Mouse (Mus musculus) heart, embryonic 11.5 days (tissue): Measurements from ENCODE around the gene Tcf7l2. TPM values are rescaled to one million over a fixed set of nuclear protein-coding genes. Genes with fewer than 3 reads are reported as not detected.

ENCODE experiments used
- ATAC-seq: fragments of 200-750 bp; cut with Nextera tagmentation; replicated peaks from 2 replicates; pipeline ENCODE4 v1.8.0; 2017; ENCODE audit warnings: moderate library complexity; ENCODE audit not compliant: insufficient number of reproducible peaks, low FRiP score, low TSS enrichment
- H3K27ac ChIP-seq: fragments of 300-500 bp; sonication (generic); 2 replicates; pipeline ENCODE4 v1.5.1; 2014; ENCODE audit warnings: mild to moderate bottlenecking, low read depth, low read length
- H3K27me3 ChIP-seq: fragments of 300-500 bp; sonication (generic); 2 replicates; pipeline ENCODE4 v1.6.1; 2014; ENCODE audit warnings: mild to moderate bottlenecking, low read length, mixed read lengths; ENCODE audit not compliant: control insufficient read depth, insufficient read depth
- H3K36me3 ChIP-seq: fragments of 300-500 bp; sonication (generic); 2 replicates; pipeline ENCODE4 v1.6.1; 2014; ENCODE audit warnings: mild to moderate bottlenecking, low read length, moderate library complexity, mixed read lengths; ENCODE audit not compliant: control insufficient read depth, insufficient read depth
- H3K4me1 ChIP-seq: fragments of 300-500 bp; sonication (generic); 2 replicates; pipeline ENCODE4 v1.6.1; 2014; ENCODE audit warnings: low read length; ENCODE audit not compliant: control insufficient read depth, insufficient read depth
- H3K4me2 ChIP-seq: fragments of 300-500 bp; sonication (generic); 2 replicates; pipeline ENCODE4 v1.6.1; 2014; ENCODE audit warnings: mild to moderate bottlenecking, moderate library complexity
- H3K4me3 ChIP-seq: fragments of 300-500 bp; sonication (generic); 2 replicates; pipeline ENCODE4 v1.5.1; 2014; ENCODE audit warnings: low read depth, low read length
- H3K9ac ChIP-seq: fragments of 300-500 bp; sonication (generic); 2 replicates; pipeline ENCODE4 v1.6.1; 2014; ENCODE audit warnings: mild to moderate bottlenecking, low read depth, low read length, moderate library complexity
- H3K9me3 ChIP-seq: fragments of 300-500 bp; sonication (generic); replicated peaks from 2 replicates; pipeline ENCODE4 v1.6.1; 2016; ENCODE audit warnings: low read length; ENCODE audit not compliant: control insufficient read depth
- WGBS: fragments of 180-500 bp; shearing (Covaris S2); extraction: QIAGEN DNeasy Blood & Tissue Kit; methylation state at CpG from one replicate; pipeline ENCODE4 v1.1.7; 2014; ENCODE audit not compliant: insufficient replicate concordance; 5-methylcytosine and 5-hydroxymethylcytosine counted together
- polyA plus RNA-seq: library from polyadenylated mRNA; unstranded; fragments of >200 nt; fragmentation: Nextera tagmentation; extraction: Ambion mirVana; gene quantifications from 2 replicates; pipeline ENCODE4 v1.2.1, GENCODE M21; 2014

Gene Tcf7l2
- polyA plus RNA-seq, 1 experiment from 2014 or later = 82.0 TPM

GRCm38 (mm10) chr19:55876501-55876900 is 134.9 kb downstream of the Tcf7l2 start:
- H3K36me3 ChIP-seq = no peaks in the 10 kb centered on the region
- H3K9ac ChIP-seq = no peak overlapping the region
- no peak overlapping the region for H3K4me3 ChIP-seq
- WGBS = 69% methylated on average over 3 of the region's 3 CpGs
- no peaks in the 10 kb centered on the region for H3K9me3 ChIP-seq
- H3K4me1 ChIP-seq = peaks cover 8% of the 10 kb centered on the region
- no peak overlapping the region for H3K4me2 ChIP-seq
- H3K27ac ChIP-seq = no peak overlapping the region
- no peaks in the 10 kb centered on the region for H3K27me3 ChIP-seq
- ATAC-seq = no peak

- Histone ChIP-seq H3K4me1 (peaks cover 8% of the 10 kb centered on the region), H3K36me3 (no peaks in the 10 kb centered on the region), H3K27ac (no peak overlapping the region), H3K9me3 (no peaks in the 10 kb centered on the region), H3K4me2 (no peak overlapping the region), H3K27me3 (no peaks in the 10 kb centered on the region), H3K4me3 (no peak overlapping the region), H3K9ac (no peak overlapping the region)
- 68% methylated on average over 7 of the region's 7 CpGs for WGBS
- no peak for ATAC-seq
Observed at GRCm38 (mm10) chr19:55877404-55877915, 135.8 kb downstream of the Tcf7l2 start.

- Histone ChIP-seq H3K27ac (no peak overlapping the region), H3K27me3 (no peaks in the 10 kb centered on the region), H3K4me1 (peaks cover 2% of the 10 kb centered on the region; the same call in 1 of the 2 replicates), H3K4me3 (no peak overlapping the region), H3K9ac (no peak overlapping the region), H3K36me3 (no peaks in the 10 kb centered on the region), H3K4me2 (no peak overlapping the region), H3K9me3 (no peaks in the 10 kb centered on the region)
- whole genome bisulfite sequencing = 81% methylated on average over 13 of the region's 13 CpGs
- no peak for ATAC-seq
Observed at GRCm38 (mm10) chr19:55880664-55881359, 139.2 kb downstream of the Tcf7l2 start.

GRCm38 (mm10) chr19:55886536-55886935 is 144.9 kb downstream of the Tcf7l2 start:
- Histone ChIP-seq H3K4me1 (no peaks in the 10 kb centered on the region), H3K9ac (no peak overlapping the region), H3K4me3 (no peak overlapping the region), H3K36me3 (no peaks in the 10 kb centered on the region), H3K27ac (no peak overlapping the region), H3K4me2 (no peak overlapping the region), H3K9me3 (no peaks in the 10 kb centered on the region), H3K27me3 (no peaks in the 10 kb centered on the region)
- 85% methylated on average over 14 of the region's 14 CpGs for WGBS
- ATAC-seq = no peak

- Histone ChIP-seq H3K4me3 (no peak overlapping the region), H3K36me3 (no peaks in the 10 kb centered on the region), H3K9ac (no peak overlapping the region), H3K4me2 (no peak overlapping the region), H3K9me3 (no peaks in the 10 kb centered on the region), H3K27me3 (no peaks in the 10 kb centered on the region), H3K4me1 (peaks cover 14% of the 10 kb centered on the region), H3K27ac (no peak overlapping the region)
- 80% methylated on average over 9 of the region's 9 CpGs for WGBS
- ATAC-seq = no peak
Observed at GRCm38 (mm10) chr19:55891692-55892183, 150.1 kb downstream of the Tcf7l2 start.

- no peak overlapping the region for H3K9ac ChIP-seq
- no peak for ATAC-seq
- H3K27me3 ChIP-seq = no peaks in the 10 kb centered on the region
- H3K4me1 ChIP-seq = peaks cover 20% of the 10 kb centered on the region
- no peak overlapping the region for H3K4me2 ChIP-seq
- H3K4me3 ChIP-seq = no peak overlapping the region
- H3K9me3 ChIP-seq = no peaks in the 10 kb centered on the region
- WGBS = 84% methylated on average over 11 of the region's 11 CpGs
- no peaks in the 10 kb centered on the region for H3K36me3 ChIP-seq
- no peak overlapping the region for H3K27ac ChIP-seq
Observed at GRCm38 (mm10) chr19:55893557-55893956, 151.9 kb downstream of the Tcf7l2 start.

GRCm38 (mm10) chr19:55894396-55894795 is 152.8 kb downstream of the Tcf7l2 start:
- H3K27ac ChIP-seq = no peak overlapping the region
- H3K9ac ChIP-seq = no peak overlapping the region
- no peaks in the 10 kb centered on the region for H3K36me3 ChIP-seq
- H3K4me3 ChIP-seq = no peak overlapping the region
- H3K9me3 ChIP-seq = no peaks in the 10 kb centered on the region
- H3K4me2 ChIP-seq = no peak overlapping the region
- WGBS = 70% methylated on average over 9 of the region's 9 CpGs
- peaks cover 20% of the 10 kb centered on the region for H3K4me1 ChIP-seq
- ATAC-seq = no peak
- H3K27me3 ChIP-seq = no peaks in the 10 kb centered on the region

- WGBS = under 1% methylated on average over 27 of the region's 27 CpGs
- H3K9ac ChIP-seq = peak overlapping the region; percentile 61
- peak overlapping the region; percentile 87 for H3K4me2 ChIP-seq
- H3K27ac ChIP-seq = no peak overlapping the region
- peak overlapping the region; percentile 43 for H3K4me3 ChIP-seq
- H3K9me3 ChIP-seq = no peaks in the 10 kb centered on the region
- H3K27me3 ChIP-seq = no peaks in the 10 kb centered on the region
- peaks cover 20% of the 10 kb centered on the region for H3K4me1 ChIP-seq
- peak; percentile 84 for ATAC-seq
- no peaks in the 10 kb centered on the region for H3K36me3 ChIP-seq
Observed at GRCm38 (mm10) chr19:55895317-55895716, 153.7 kb downstream of the Tcf7l2 start.
